In genomic region chr7:24380370-24380769, GRCm38 (mm10) we compare ENCODE assay signal across 18 mouse cellular contexts. TPM values are rescaled to one million over a fixed set of nuclear protein-coding genes. Genes with fewer than 3 reads are reported as not detected.
DNase-seq lines count a peak whose midpoint lies in the region; ATAC-seq lines count a peak whose summit lies in the region.
"Had no signal": no experiment of that assay in that cellular context is flagged by ENCODE, and none has a peak within 500 bp of the region (broad histone marks: within the 10 kb centered on the region; RNA-seq: fewer than 3 reads in every experiment).

No protein-coding gene starts in this region.

- no peak overlapping the region for H3K9ac ChIP-seq in kidney, embryonic 15.5 days
- H3K9ac ChIP-seq in liver, embryonic 16.5 days (ENCODE audit: low read depth, low read length): peak overlapping the region; percentile 41; the same call in 1 of the 2 replicates
- H3K9ac ChIP-seq: hindbrain, embryonic 15.5 days; lung, embryonic 14.5 days; stomach, embryonic 15.5 days had no signal

- DNase-seq in kidney, adult 11 months: no peak
- DNase-seq: adrenal gland, postnatal 10 days; lung, embryonic 14.5 days had no signal

- ATAC-seq in kidney, embryonic 15.5 days (replicated peaks; ENCODE audit: low FRiP score): no peak
- ATAC-seq in activated CD4-positive, CD25-positive, alpha-beta regulatory T cell, adult 4 months: peak; percentile 12
- peak; percentile 21 for ATAC-seq in inflammation-experienced regulatory T-cells, adult 6 months
- no peak for ATAC-seq in liver, embryonic 16.5 days (ENCODE audit: low read depth)
- no peak for ATAC-seq in frontal cortex, adult (ENCODE audit: low TSS enrichment)
- ATAC-seq in erythroid progenitor cell, adult 5-6 weeks (replicated peaks; ENCODE audit: low FRiP score, poor library complexity, severe bottlenecking): no peak
- no peak for ATAC-seq in monocyte, adult 5-6 weeks (replicated peaks; ENCODE audit: insufficient number of reproducible peaks, low FRiP score, low TSS enrichment, poor library complexity, severe bottlenecking)

- H3K4me2 ChIP-seq in kidney, embryonic 15.5 days: no peak overlapping the region
- no peak overlapping the region; the same call in 1 of the 2 replicates for H3K4me2 ChIP-seq in liver, embryonic 16.5 days (ENCODE audit: low read depth, low read length)
- H3K4me2 ChIP-seq: heart, embryonic 11.5 days; hindbrain, embryonic 15.5 days; lung, embryonic 14.5 days; stomach, embryonic 15.5 days had no signal

- H3K4me1 ChIP-seq in kidney, embryonic 15.5 days: peaks cover 23% of the 10 kb centered on the region
- peaks cover 91% of the 10 kb centered on the region for H3K4me1 ChIP-seq in liver, embryonic 16.5 days (ENCODE audit: control insufficient read depth, low read depth, low read length)

- WGBS in kidney, embryonic 15.5 days: 54% methylated on average over 2 of the region's 2 CpGs
- WGBS in liver, embryonic 16.5 days (ENCODE audit: insufficient replicate concordance): 68% methylated on average over 2 of the region's 2 CpGs

- H3K36me3 ChIP-seq in kidney, embryonic 15.5 days: no peaks in the 10 kb centered on the region
- H3K36me3 ChIP-seq in liver, embryonic 16.5 days (ENCODE audit: control insufficient read depth, insufficient read depth): peaks cover 84% of the 10 kb centered on the region
- H3K36me3 ChIP-seq: hindbrain, embryonic 15.5 days; stomach, embryonic 15.5 days had no signal

- H3K9me3 ChIP-seq in kidney, embryonic 15.5 days (replicated peaks): no peaks in the 10 kb centered on the region
- no peaks in the 10 kb centered on the region for H3K9me3 ChIP-seq in liver, embryonic 16.5 days (replicated peaks; ENCODE audit: control insufficient read depth, low read length)
- H3K9me3 ChIP-seq: hindbrain, embryonic 15.5 days; stomach, embryonic 15.5 days had no signal

- H3K27me3 ChIP-seq in kidney, embryonic 15.5 days: no peaks in the 10 kb centered on the region; the same call in 1 of the 2 replicates
- H3K27me3 ChIP-seq in liver, embryonic 16.5 days (ENCODE audit: control insufficient read depth, insufficient read depth, low read depth, low read length): no peaks in the 10 kb centered on the region
- H3K27me3 ChIP-seq: stomach, embryonic 15.5 days had no signal

- peak overlapping the region; percentile 41; the same call in 1 of the 2 replicates for H3K27ac ChIP-seq in kidney, embryonic 15.5 days
- H3K27ac ChIP-seq in liver, embryonic 16.5 days (ENCODE audit: low read length): peak overlapping the region; percentile 98
- H3K27ac ChIP-seq: hindbrain, embryonic 15.5 days; kidney, postnatal 0 days; stomach, embryonic 15.5 days had no signal

- no peak overlapping the region for H3K4me3 ChIP-seq in kidney, embryonic 15.5 days (replicated peaks)
- H3K4me3 ChIP-seq in liver, embryonic 16.5 days (ENCODE audit: low read depth, low read length): no peak overlapping the region
- H3K4me3 ChIP-seq: hindbrain, embryonic 15.5 days; stomach, embryonic 15.5 days had no signal

RNA-seq across cellular contexts. Expression of gene Kcnn4, which starts 10.3 kb away (rescaled TPM):
- 4.9 and 5.5 TPM in 2 replicates for polyA plus RNA-seq in kidney, embryonic 15.5 days (2015; fragmentation: Nextera tagmentation; extraction: Ambion mirVana)
- polyA plus RNA-seq in activated CD4-positive, CD25-positive, alpha-beta regulatory T cell, adult 4 months (2017; shearing (Covaris generic)): 100 to 1,000 TPM; 101 to 105 TPM
- 100 to 1,000 TPM in 2 of 3 experiments, 10 to 100 TPM in 1; 79.1 to 131 (median 126) TPM for polyA plus RNA-seq in inflammation-experienced regulatory T-cells, adult 6 months (2017; shearing (Covaris generic))
- polyA plus RNA-seq in liver, embryonic 16.5 days (2015; fragmentation: Nextera tagmentation; extraction: Ambion mirVana): 91.9 and 93.4 TPM in 2 replicates
- 237 and 287 TPM in 2 replicates for total RNA-seq in erythroid progenitor cell, adult 5-6 weeks (2015; ENCODE audit: low replicate concordance)
- 417 and 443 TPM in 2 replicates for total RNA-seq in erythroid progenitor cell, adult 5-6 weeks (2017; ENCODE audit: low replicate concordance)
- total RNA-seq in monocyte, adult 5-6 weeks (2017): 10.3 to 11.8 TPM (median 11.5 TPM) in 3 replicates

RNA-seq across cellular contexts. Expression of gene Smg9, which starts 19.0 kb away (rescaled TPM):
- 28.0 and 32.8 TPM in 2 replicates for polyA plus RNA-seq in kidney, embryonic 15.5 days (2015; fragmentation: Nextera tagmentation; extraction: Ambion mirVana)
- 10 to 100 TPM; 24.1 to 31.0 TPM for polyA plus RNA-seq in activated CD4-positive, CD25-positive, alpha-beta regulatory T cell, adult 4 months (2017; shearing (Covaris generic))
- polyA plus RNA-seq in inflammation-experienced regulatory T-cells, adult 6 months (2017; shearing (Covaris generic)): 10 to 100 TPM; 22.7 to 26.1 (median 23.6) TPM
- 12.8 and 14.3 TPM in 2 replicates for polyA plus RNA-seq in liver, embryonic 16.5 days (2015; fragmentation: Nextera tagmentation; extraction: Ambion mirVana)
- 33.9 and 52.0 TPM in 2 replicates for total RNA-seq in erythroid progenitor cell, adult 5-6 weeks (2015; ENCODE audit: low replicate concordance)
- 25.2 and 42.7 TPM in 2 replicates for total RNA-seq in erythroid progenitor cell, adult 5-6 weeks (2017; ENCODE audit: low replicate concordance)
- total RNA-seq in monocyte, adult 5-6 weeks (2017): 20.1 to 30.8 TPM (median 22.6 TPM) in 3 replicates

RNA-seq across cellular contexts. Expression of gene Lypd5, which starts 31.4 kb away (rescaled TPM):
- polyA plus RNA-seq in kidney, embryonic 15.5 days (2015; fragmentation: Nextera tagmentation; extraction: Ambion mirVana): 0.28 TPM in 1 of 2 replicates, not detected in the other
- not detected for polyA plus RNA-seq in activated CD4-positive, CD25-positive, alpha-beta regulatory T cell, adult 4 months (2017; shearing (Covaris generic))
- polyA plus RNA-seq in inflammation-experienced regulatory T-cells, adult 6 months (2017; shearing (Covaris generic)): not detected
- polyA plus RNA-seq in liver, embryonic 16.5 days (2015; fragmentation: Nextera tagmentation; extraction: Ambion mirVana): not detected in 2 replicates
- total RNA-seq in erythroid progenitor cell, adult 5-6 weeks (2015; ENCODE audit: low replicate concordance): not detected in 2 replicates
- not detected in 2 replicates for total RNA-seq in erythroid progenitor cell, adult 5-6 weeks (2017; ENCODE audit: low replicate concordance)
- not detected in 3 replicates for total RNA-seq in monocyte, adult 5-6 weeks (2017)
- total RNA-seq: adrenal gland, postnatal 10 days; common myeloid progenitor, adult 5-6 weeks; layer of hippocampus, postnatal 25 days; megakaryocyte, adult 5-6 weeks had no signal
- polyA plus RNA-seq: heart, embryonic 11.5 days; hindbrain, embryonic 15.5 days; kidney, postnatal 0 days; lung, embryonic 14.5 days; urinary bladder, adult 2 months had no signal

RNA-seq across cellular contexts. Expression of gene Tescl, which starts 46.6 kb away (rescaled TPM):
- polyA plus RNA-seq in kidney, embryonic 15.5 days (2015; fragmentation: Nextera tagmentation; extraction: Ambion mirVana): 0.43 TPM in 1 of 2 replicates, not detected in the other
- not detected for polyA plus RNA-seq in activated CD4-positive, CD25-positive, alpha-beta regulatory T cell, adult 4 months (2017; shearing (Covaris generic))
- polyA plus RNA-seq in inflammation-experienced regulatory T-cells, adult 6 months (2017; shearing (Covaris generic)): not detected
- not detected in 2 replicates for polyA plus RNA-seq in liver, embryonic 16.5 days (2015; fragmentation: Nextera tagmentation; extraction: Ambion mirVana)
- not detected in 2 replicates for total RNA-seq in erythroid progenitor cell, adult 5-6 weeks (2015; ENCODE audit: low replicate concordance)
- not detected in 2 replicates for total RNA-seq in erythroid progenitor cell, adult 5-6 weeks (2017; ENCODE audit: low replicate concordance)
- 2.3 TPM in 1 of 3 replicates, not detected in the others for total RNA-seq in monocyte, adult 5-6 weeks (2017)
- total RNA-seq: common myeloid progenitor, adult 5-6 weeks; layer of hippocampus, postnatal 25 days; megakaryocyte, adult 5-6 weeks had no signal
- polyA plus RNA-seq: heart, embryonic 11.5 days; lung, embryonic 14.5 days; stomach, embryonic 15.5 days had no signal

Comparison
In these comparisons a context has a peak if more than half of its experiments do, and no peak if none do; other contexts are left out.
1. ATAC-seq: peak in activated CD4-positive, CD25-positive, alpha-beta regulatory T cell, adult 4 months (single experiment) and inflammation-experienced regulatory T-cells, adult 6 months (single experiment); none in kidney, embryonic 15.5 days (single experiment), liver, embryonic 16.5 days (single experiment), frontal cortex, adult (single experiment), erythroid progenitor cell, adult 5-6 weeks (single experiment) and monocyte, adult 5-6 weeks (single experiment).
2. RNA of gene Kcnn4, which starts 10.3 kb away (polyA plus RNA-seq): 79.1 to 131 TPM in inflammation-experienced regulatory T-cells, adult 6 months, 101 to 105 TPM in activated CD4-positive, CD25-positive, alpha-beta regulatory T cell, adult 4 months and 91.9 to 93.4 TPM in liver, embryonic 16.5 days; 4.9 to 5.5 TPM in kidney, embryonic 15.5 days; every median in the first group is over 10 times any median in the second.